Mouse (Mus musculus): Measurements from ENCODE around the gene Pla2r1. TPM values are rescaled to one million over a fixed set of nuclear protein-coding genes. Genes with fewer than 3 reads are reported as not detected.
A peak's percentile ranks its signal among the peaks of the same experiment; 100 is the strongest.

Gene Pla2r1
- polyA plus RNA-seq, 1 experiment from 2014 or later = 1.3 TPM

GRCm38 (mm10) chr2:60418075-60418474 is 135.0 kb downstream of the Pla2r1 start:
- peak; percentile 44; the same call in 1 of the 2 replicates for ATAC-seq (ENCODE audit: low FRiP score, low read depth)
- no peaks in the 10 kb centered on the region for H3K36me3 ChIP-seq
- WGBS = 9% methylated on average over 6 of the region's 6 CpGs
- H3K4me3 ChIP-seq = no peak overlapping the region
- H3K27ac ChIP-seq = no peak overlapping the region
- no peak overlapping the region for H3K9ac ChIP-seq
- no peak overlapping the region for H3K4me2 ChIP-seq (replicated peaks)
- no peaks in the 10 kb centered on the region for H3K27me3 ChIP-seq
- H3K9me3 ChIP-seq = no peaks in the 10 kb centered on the region
- H3K4me1 ChIP-seq = no peaks in the 10 kb centered on the region

- H3K4me2 ChIP-seq (replicated peaks) = no peak overlapping the region
- H3K27ac ChIP-seq = no peak overlapping the region
- H3K4me3 ChIP-seq = no peak overlapping the region
- no peaks in the 10 kb centered on the region for H3K36me3 ChIP-seq
- H3K27me3 ChIP-seq = no peaks in the 10 kb centered on the region
- no peaks in the 10 kb centered on the region for H3K9me3 ChIP-seq
- no peak overlapping the region for H3K9ac ChIP-seq
- no peak for ATAC-seq (ENCODE audit: low FRiP score, low read depth)
- H3K4me1 ChIP-seq = no peaks in the 10 kb centered on the region
- WGBS = 60% methylated on average over 8 of the region's 8 CpGs
Measured at GRCm38 (mm10) chr2:60414334-60414733, 138.8 kb downstream of the Pla2r1 start.

- Histone ChIP-seq H3K27ac (no peak overlapping the region), H3K9ac (no peak overlapping the region), H3K4me2 (replicated peaks) (no peak overlapping the region), H3K4me3 (no peak overlapping the region), H3K9me3 (no peaks in the 10 kb centered on the region), H3K36me3 (no peaks in the 10 kb centered on the region), H3K27me3 (no peaks in the 10 kb centered on the region), H3K4me1 (no peaks in the 10 kb centered on the region)
- WGBS = 81% methylated on average over 18 of the region's 18 CpGs
- no peak for ATAC-seq (ENCODE audit: low FRiP score, low read depth)
Measured at GRCm38 (mm10) chr2:60413006-60413650, 140.0 kb downstream of the Pla2r1 start.

- H3K4me2 ChIP-seq (replicated peaks) = no peak overlapping the region
- no peak overlapping the region for H3K27ac ChIP-seq
- no peaks in the 10 kb centered on the region for H3K9me3 ChIP-seq
- H3K27me3 ChIP-seq = no peaks in the 10 kb centered on the region
- no peak for ATAC-seq (ENCODE audit: low FRiP score, low read depth)
- H3K36me3 ChIP-seq = no peaks in the 10 kb centered on the region
- no peaks in the 10 kb centered on the region for H3K4me1 ChIP-seq
- no peak overlapping the region for H3K9ac ChIP-seq
- H3K4me3 ChIP-seq = no peak overlapping the region
- 86% methylated on average over 7 of the region's 7 CpGs for WGBS
Measured at GRCm38 (mm10) chr2:60411181-60411580, 141.9 kb downstream of the Pla2r1 start.

GRCm38 (mm10) chr2:60409989-60410763 is 142.9 kb downstream of the Pla2r1 start:
- H3K9me3 ChIP-seq = no peaks in the 10 kb centered on the region
- H3K9ac ChIP-seq = no peak overlapping the region
- no peak for ATAC-seq (ENCODE audit: low FRiP score, low read depth)
- H3K27me3 ChIP-seq = no peaks in the 10 kb centered on the region
- no peak overlapping the region for H3K27ac ChIP-seq
- no peak overlapping the region for H3K4me2 ChIP-seq (replicated peaks)
- no peaks in the 10 kb centered on the region for H3K36me3 ChIP-seq
- H3K4me3 ChIP-seq = no peak overlapping the region
- H3K4me1 ChIP-seq = no peaks in the 10 kb centered on the region
- 74% methylated on average over 11 of the region's 11 CpGs for WGBS

- H3K4me2 ChIP-seq (replicated peaks) = no peak overlapping the region
- no peak overlapping the region for H3K9ac ChIP-seq
- H3K9me3 ChIP-seq = no peaks in the 10 kb centered on the region
- H3K27ac ChIP-seq = no peak overlapping the region
- H3K27me3 ChIP-seq = no peaks in the 10 kb centered on the region
- H3K4me3 ChIP-seq = no peak overlapping the region
- WGBS = 73% methylated on average over 6 of the region's 6 CpGs
- no peaks in the 10 kb centered on the region for H3K4me1 ChIP-seq
- ATAC-seq (ENCODE audit: low FRiP score, low read depth) = no peak
- H3K36me3 ChIP-seq = no peaks in the 10 kb centered on the region
Measured at GRCm38 (mm10) chr2:60409194-60409593, 143.9 kb downstream of the Pla2r1 start.

GRCm38 (mm10) chr2:60407387-60407786 is 145.7 kb downstream of the Pla2r1 start:
- H3K4me3 ChIP-seq = no peak overlapping the region
- no peaks in the 10 kb centered on the region for H3K36me3 ChIP-seq
- H3K4me2 ChIP-seq (replicated peaks) = no peak overlapping the region
- H3K27ac ChIP-seq = no peak overlapping the region
- H3K4me1 ChIP-seq = no peaks in the 10 kb centered on the region
- H3K9me3 ChIP-seq = no peaks in the 10 kb centered on the region
- no peak overlapping the region for H3K9ac ChIP-seq
- H3K27me3 ChIP-seq = no peaks in the 10 kb centered on the region
- WGBS = 92% methylated on average over 2 of the region's 2 CpGs
- ATAC-seq (ENCODE audit: low FRiP score, low read depth) = no peak

- 96% methylated on average over 5 of the region's 5 CpGs for WGBS
- H3K9ac ChIP-seq = no peak overlapping the region
- H3K27ac ChIP-seq = no peak overlapping the region
- no peak overlapping the region for H3K4me2 ChIP-seq (replicated peaks)
- no peaks in the 10 kb centered on the region for H3K36me3 ChIP-seq
- H3K4me1 ChIP-seq = no peaks in the 10 kb centered on the region
- H3K27me3 ChIP-seq = no peaks in the 10 kb centered on the region
- H3K9me3 ChIP-seq = no peaks in the 10 kb centered on the region
- ATAC-seq (ENCODE audit: low FRiP score, low read depth) = no peak
- H3K4me3 ChIP-seq = no peak overlapping the region
Measured at GRCm38 (mm10) chr2:60405431-60405830, 147.7 kb downstream of the Pla2r1 start.

GRCm38 (mm10) chr2:60404763-60405162 is 148.3 kb downstream of the Pla2r1 start:
- no peaks in the 10 kb centered on the region for H3K4me1 ChIP-seq
- ATAC-seq (ENCODE audit: low FRiP score, low read depth) = no peak
- H3K4me2 ChIP-seq (replicated peaks) = no peak overlapping the region
- H3K4me3 ChIP-seq = no peak overlapping the region
- H3K27me3 ChIP-seq = no peaks in the 10 kb centered on the region
- 90% methylated on average over 7 of the region's 7 CpGs for WGBS
- H3K36me3 ChIP-seq = no peaks in the 10 kb centered on the region
- H3K9ac ChIP-seq = no peak overlapping the region
- no peak overlapping the region for H3K27ac ChIP-seq
- H3K9me3 ChIP-seq = no peaks in the 10 kb centered on the region

GRCm38 (mm10) chr2:60401694-60402093 is 151.4 kb downstream of the Pla2r1 start:
- 70% methylated on average over 5 of the region's 5 CpGs for WGBS
- Histone ChIP-seq H3K4me3 (no peak overlapping the region), H3K27me3 (no peaks in the 10 kb centered on the region), H3K9me3 (0 out of 2 replicates have a peak, but pooled peaks cover 3% of the 10 kb centered on the region), H3K9ac (no peak overlapping the region), H3K4me2 (replicated peaks) (no peak overlapping the region), H3K27ac (no peak overlapping the region), H3K36me3 (no peaks in the 10 kb centered on the region), H3K4me1 (peaks cover 7% of the 10 kb centered on the region; the same call in 1 of the 2 replicates)
- ATAC-seq (ENCODE audit: low FRiP score, low read depth) = no peak

GRCm38 (mm10) chr2:60393786-60394185 is 159.3 kb downstream of the Pla2r1 start:
- H3K27ac ChIP-seq = no peak overlapping the region
- no peak overlapping the region for H3K4me3 ChIP-seq
- H3K9me3 ChIP-seq = 0 out of 2 replicates have a peak, but pooled peaks cover 1% of the 10 kb centered on the region
- H3K27me3 ChIP-seq = no peaks in the 10 kb centered on the region
- peaks cover 7% of the 10 kb centered on the region; the same call in 1 of the 2 replicates for H3K4me1 ChIP-seq
- no peak overlapping the region for H3K9ac ChIP-seq
- no peaks in the 10 kb centered on the region for H3K36me3 ChIP-seq
- 74% methylated on average over 6 of the region's 6 CpGs for WGBS
- no peak overlapping the region for H3K4me2 ChIP-seq (replicated peaks)
- no peak for ATAC-seq (ENCODE audit: low FRiP score, low read depth)

GRCm38 (mm10) chr2:60392286-60392685 is 160.8 kb downstream of the Pla2r1 start:
- no peaks in the 10 kb centered on the region for H3K36me3 ChIP-seq
- H3K4me2 ChIP-seq (replicated peaks) = no peak overlapping the region
- 86% methylated on average over 4 of the region's 4 CpGs for WGBS
- no peaks in the 10 kb centered on the region for H3K27me3 ChIP-seq
- ATAC-seq (ENCODE audit: low FRiP score, low read depth) = no peak
- no peak overlapping the region for H3K9ac ChIP-seq
- H3K4me1 ChIP-seq = no peaks in the 10 kb centered on the region
- no peaks in the 10 kb centered on the region for H3K9me3 ChIP-seq
- H3K27ac ChIP-seq = no peak overlapping the region
- H3K4me3 ChIP-seq = no peak overlapping the region

Data from limb, embryonic 13.5 days (tissue).